Mouse (Mus musculus) hindbrain, embryonic 16.5 days (tissue): ENCODE data around the gene Dio1. TPM values are rescaled to one million over a fixed set of nuclear protein-coding genes. Genes with fewer than 3 reads are reported as not detected.

Experiments used
- ATAC-seq: fragments of 200-750 bp; cut with Nextera tagmentation; 2 replicates; pipeline ENCODE4 v1.8.0; 2017; ENCODE audit warnings: moderate TSS enrichment, moderate library complexity
- H3K27ac ChIP-seq: fragments of 300-500 bp; sonication (generic); 2 replicates; pipeline ENCODE4 v1.5.1; 2014; ENCODE audit warnings: low read depth, mild to moderate bottlenecking, control low read depth, low read length, moderate library complexity
- H3K27me3 ChIP-seq: fragments of 300-500 bp; sonication (generic); replicated peaks from 2 replicates; pipeline ENCODE4 v1.6.1; 2014; ENCODE audit warnings: low read length; ENCODE audit not compliant: control insufficient read depth, insufficient read depth
- H3K36me3 ChIP-seq: fragments of 300-500 bp; sonication (generic); 2 replicates; pipeline ENCODE4 v1.6.1; 2014; ENCODE audit warnings: mild to moderate bottlenecking, low read length, moderate library complexity, mixed read lengths; ENCODE audit not compliant: control insufficient read depth, insufficient read depth
- H3K4me1 ChIP-seq: fragments of 300-500 bp; sonication (generic); 2 replicates; pipeline ENCODE4 v1.6.1; 2014; ENCODE audit warnings: low read depth, low read length; ENCODE audit not compliant: control insufficient read depth, insufficient read depth
- H3K4me2 ChIP-seq: fragments of 300-500 bp; sonication (generic); 2 replicates; pipeline ENCODE4 v1.6.1; 2014; ENCODE audit warnings: mild to moderate bottlenecking, low read length, control low read depth, moderate library complexity
- H3K4me3 ChIP-seq: fragments of 300-500 bp; sonication (generic); 2 replicates; pipeline ENCODE4 v1.5.1; 2014; ENCODE audit warnings: mild to moderate bottlenecking, low read length, control low read depth, moderate library complexity
- H3K9ac ChIP-seq: fragments of 300-500 bp; sonication (generic); 2 replicates; pipeline ENCODE4 v1.6.1; 2014; ENCODE audit warnings: low read depth, mild to moderate bottlenecking, control low read depth, low read length, moderate library complexity
- H3K9me3 ChIP-seq: fragments of 300-500 bp; sonication (generic); 2 replicates; pipeline ENCODE4 v1.6.1; 2014; ENCODE audit warnings: mild to moderate bottlenecking, low read length, moderate library complexity; ENCODE audit not compliant: control insufficient read depth
- WGBS: fragments of 180-500 bp; shearing (Covaris S2); extraction: QIAGEN DNeasy Blood & Tissue Kit; methylation state at CpG from one replicate; pipeline ENCODE4 v1.1.7; 2014; 5-methylcytosine and 5-hydroxymethylcytosine counted together
- polyA plus RNA-seq: library from polyadenylated mRNA; unstranded; fragments of >200 nt; fragmentation: Nextera tagmentation; extraction: Ambion mirVana; gene quantifications from 2 replicates; pipeline ENCODE4 v1.2.1, GENCODE M21; 2015

Dio1 gene
- polyA plus RNA-seq, 1 experiment from 2014 or later: not detected

DNA sequence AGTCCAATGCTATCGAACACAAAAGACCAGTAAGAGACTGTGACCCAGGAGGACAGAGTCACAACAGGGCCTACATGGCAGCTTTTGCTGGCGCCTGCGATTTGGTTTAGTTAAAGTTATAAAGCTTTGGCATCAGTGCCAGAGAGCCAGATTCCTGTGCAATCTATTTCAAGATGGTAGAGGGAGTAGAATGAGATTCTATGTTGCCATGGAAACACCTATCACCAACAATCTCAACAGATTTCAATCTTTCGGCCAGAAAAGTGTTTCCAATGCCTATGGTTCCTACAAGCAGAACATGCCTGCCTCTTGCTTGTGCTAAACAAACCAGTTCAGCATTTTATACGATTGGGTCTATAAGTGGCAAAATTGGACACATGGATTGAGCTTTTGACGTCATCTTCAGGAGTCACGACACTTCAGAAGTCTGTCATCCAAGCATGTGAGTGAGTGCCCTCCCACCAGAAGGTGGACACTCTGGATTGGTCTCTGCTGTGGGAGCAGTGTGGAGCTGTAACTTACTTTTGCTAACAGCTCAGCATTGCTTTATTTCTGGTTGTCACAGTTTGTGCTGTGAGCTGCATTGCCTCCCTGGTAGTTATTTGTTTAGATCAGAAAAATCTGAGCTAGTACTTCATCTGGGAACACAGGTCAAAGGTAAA, 15.2 kb downstream of the Dio1 start:
- 84% methylated on average over 7 of the region's 7 CpGs for WGBS
- Histone ChIP-seq H3K27me3 (no peaks in the 10 kb centered on the region), H3K36me3 (no peaks in the 10 kb centered on the region), H3K9me3 (no peaks in the 10 kb centered on the region), H3K4me3 (no peak overlapping the region), H3K27ac (no peak overlapping the region), H3K9ac (no peak overlapping the region), H3K4me2 (no peak overlapping the region), H3K4me1 (no peaks in the 10 kb centered on the region)
- ATAC-seq: no peak

DNA sequence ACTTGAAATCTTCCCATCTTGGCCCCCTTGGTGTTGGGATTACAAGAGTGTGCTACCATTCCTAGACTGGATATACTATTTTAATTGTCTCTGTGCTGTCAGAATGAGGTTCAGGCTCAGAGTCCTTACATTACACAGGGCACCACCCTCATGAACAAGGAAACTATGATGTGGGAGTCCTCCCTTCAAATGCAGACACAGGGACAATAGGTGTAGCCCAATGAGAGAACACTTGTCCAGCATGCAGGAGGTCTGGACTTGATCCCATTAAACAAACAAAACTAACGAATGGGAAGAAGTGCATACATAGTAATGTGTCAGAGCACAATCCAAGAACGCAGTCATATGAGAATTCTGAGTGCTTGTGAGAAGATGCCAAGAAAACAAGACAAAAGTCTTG, 19.5 kb downstream of the Dio1 start:
- no peak overlapping the region for H3K9ac ChIP-seq
- 0 out of 2 replicates have a peak, but pooled peaks cover 5% of the 10 kb centered on the region for H3K36me3 ChIP-seq
- ATAC-seq: no peak
- H3K4me1 ChIP-seq: no peaks in the 10 kb centered on the region
- no peaks in the 10 kb centered on the region for H3K9me3 ChIP-seq
- no peak overlapping the region for H3K4me3 ChIP-seq
- no peak overlapping the region for H3K4me2 ChIP-seq
- no peaks in the 10 kb centered on the region for H3K27me3 ChIP-seq
- H3K27ac ChIP-seq: no peak overlapping the region
- 91% methylated on average over 2 of the region's 2 CpGs for WGBS

DNA sequence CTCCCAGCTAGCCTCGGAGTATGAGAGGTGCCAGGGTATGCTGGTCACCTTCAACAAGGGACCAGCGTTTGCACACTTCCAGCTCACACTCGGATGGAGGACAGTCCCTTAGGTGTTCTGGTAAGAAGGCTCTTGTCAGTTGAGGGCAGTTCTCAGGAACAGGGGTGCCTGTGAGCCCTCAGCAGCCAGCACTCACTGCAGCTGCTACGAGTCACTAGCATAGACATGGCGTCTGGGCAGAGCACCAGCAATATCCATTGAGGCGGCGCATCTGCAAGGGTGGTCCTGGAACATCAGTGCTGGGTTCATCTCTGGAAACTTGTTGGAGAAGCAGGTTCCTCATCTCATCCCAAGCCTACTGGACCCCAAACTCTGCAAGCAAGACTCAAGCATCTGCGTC, 20.6 kb downstream of the Dio1 start:
- Histone ChIP-seq H3K4me2 (no peak overlapping the region), H3K4me1 (no peaks in the 10 kb centered on the region), H3K27ac (no peak overlapping the region), H3K9me3 (no peaks in the 10 kb centered on the region), H3K27me3 (no peaks in the 10 kb centered on the region), H3K36me3 (0 out of 2 replicates have a peak, but pooled peaks cover 8% of the 10 kb centered on the region), H3K4me3 (no peak overlapping the region), H3K9ac (no peak overlapping the region)
- ATAC-seq: no peak
- 95% methylated on average over 8 of the region's 8 CpGs for WGBS

DNA sequence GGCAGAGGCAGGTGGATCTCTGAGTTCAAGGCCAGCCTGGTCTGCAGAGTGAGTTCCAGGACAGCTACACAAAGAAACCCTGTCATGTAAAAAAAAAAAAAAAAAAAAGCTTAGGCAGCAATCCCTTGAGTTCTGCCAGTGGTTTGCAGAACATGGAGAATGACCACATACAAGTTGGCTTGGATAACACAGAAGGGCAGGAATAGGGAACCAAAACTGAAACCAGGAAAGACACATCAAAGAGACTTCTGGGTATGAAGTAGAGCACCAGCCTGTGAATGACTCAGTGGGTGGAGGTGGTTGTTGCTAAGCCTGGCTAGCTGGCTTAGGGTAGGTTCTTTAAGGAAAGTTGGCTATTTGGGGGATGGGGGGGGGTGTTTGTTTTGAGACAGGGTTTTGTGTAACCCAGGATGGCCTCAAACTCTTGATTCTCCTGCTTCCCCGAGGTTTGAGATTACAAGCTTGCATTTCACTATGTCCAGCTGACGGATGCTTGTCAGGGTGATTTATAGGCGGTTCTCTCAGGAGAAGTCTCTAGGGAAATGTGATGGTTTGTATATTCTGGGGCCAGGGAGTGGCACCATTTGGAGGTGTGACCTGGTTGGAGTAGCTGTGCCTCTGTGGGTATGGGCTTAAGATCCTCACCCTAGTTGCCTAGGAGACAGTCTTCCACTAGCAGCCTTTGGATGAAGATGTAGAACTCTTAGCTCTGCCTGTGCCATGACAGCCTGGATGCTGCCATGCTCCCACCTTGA, 21.3 kb downstream of the Dio1 start:
- H3K9ac ChIP-seq: no peak overlapping the region
- H3K4me2 ChIP-seq: no peak overlapping the region
- no peaks in the 10 kb centered on the region for H3K4me1 ChIP-seq
- no peak for ATAC-seq
- H3K36me3 ChIP-seq: 0 out of 2 replicates have a peak, but pooled peaks cover 8% of the 10 kb centered on the region
- no peaks in the 10 kb centered on the region for H3K9me3 ChIP-seq
- H3K27ac ChIP-seq: no peak overlapping the region
- no peak overlapping the region for H3K4me3 ChIP-seq
- 80% methylated on average over 3 of the region's 3 CpGs for WGBS
- no peaks in the 10 kb centered on the region for H3K27me3 ChIP-seq

- Histone ChIP-seq H3K9me3 (no peaks in the 10 kb centered on the region), H3K9ac (no peak overlapping the region), H3K27ac (no peak overlapping the region), H3K4me1 (no peaks in the 10 kb centered on the region), H3K36me3 (peaks cover 11% of the 10 kb centered on the region; the same call in 1 of the 2 replicates), H3K4me3 (no peak overlapping the region), H3K4me2 (no peak overlapping the region), H3K27me3 (no peaks in the 10 kb centered on the region)
- WGBS: 80% methylated on average over 7 of the region's 7 CpGs
- ATAC-seq: no peak
Observed at GRCm38 (mm10) chr4:107280843-107281475, 26.0 kb downstream of the Dio1 start.

GRCm38 (mm10) chr4:107278188-107278707, 28.7 kb downstream of the Dio1 start:
- Histone ChIP-seq H3K36me3 (peaks cover 11% of the 10 kb centered on the region), H3K4me2 (no peak overlapping the region), H3K9ac (no peak overlapping the region), H3K27me3 (no peaks in the 10 kb centered on the region), H3K4me3 (no peak overlapping the region), H3K4me1 (no peaks in the 10 kb centered on the region), H3K9me3 (no peaks in the 10 kb centered on the region), H3K27ac (no peak overlapping the region)
- 11% methylated on average over 8 of the region's 8 CpGs for WGBS
- peak; percentile 56; the same call in 1 of the 2 replicates for ATAC-seq

DNA sequence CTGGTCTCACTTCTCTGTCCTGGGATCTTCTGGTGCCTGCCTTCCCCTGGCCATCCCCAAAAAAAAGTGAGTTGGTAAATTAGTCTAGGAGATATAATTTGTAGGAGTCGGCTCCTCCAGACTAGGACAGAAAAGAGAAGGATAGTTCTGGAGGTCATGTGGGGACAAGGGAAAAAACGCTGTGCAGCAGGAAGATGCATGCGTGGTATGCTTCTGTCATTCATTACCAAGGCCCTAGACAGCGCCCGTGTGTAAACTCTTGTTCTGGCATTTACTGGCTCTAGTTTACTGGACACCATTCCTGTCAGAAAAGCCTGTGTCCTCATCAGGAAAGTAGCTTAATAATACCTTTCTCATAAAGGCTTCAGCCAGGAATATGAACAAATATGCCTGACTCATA, 32.5 kb downstream of the Dio1 start:
- no peak overlapping the region for H3K4me2 ChIP-seq
- H3K9ac ChIP-seq: no peak overlapping the region
- no peaks in the 10 kb centered on the region for H3K4me1 ChIP-seq
- H3K27ac ChIP-seq: no peak overlapping the region
- no peak overlapping the region for H3K4me3 ChIP-seq
- no peaks in the 10 kb centered on the region for H3K9me3 ChIP-seq
- no peaks in the 10 kb centered on the region; the same call in 1 of the 2 replicates for H3K36me3 ChIP-seq
- WGBS: 89% methylated on average over 5 of the region's 5 CpGs
- ATAC-seq: no peak
- no peaks in the 10 kb centered on the region for H3K27me3 ChIP-seq

GRCm38 (mm10) chr4:107273683-107274082, 33.3 kb downstream of the Dio1 start:
- H3K4me3 ChIP-seq: no peak overlapping the region
- no peak overlapping the region for H3K9ac ChIP-seq
- no peak overlapping the region for H3K4me2 ChIP-seq
- 78% methylated on average over 4 of the region's 4 CpGs for WGBS
- no peaks in the 10 kb centered on the region for H3K27me3 ChIP-seq
- no peak overlapping the region for H3K27ac ChIP-seq
- H3K9me3 ChIP-seq: no peaks in the 10 kb centered on the region
- H3K4me1 ChIP-seq: no peaks in the 10 kb centered on the region
- no peak for ATAC-seq
- no peaks in the 10 kb centered on the region; the same call in 1 of the 2 replicates for H3K36me3 ChIP-seq

DNA sequence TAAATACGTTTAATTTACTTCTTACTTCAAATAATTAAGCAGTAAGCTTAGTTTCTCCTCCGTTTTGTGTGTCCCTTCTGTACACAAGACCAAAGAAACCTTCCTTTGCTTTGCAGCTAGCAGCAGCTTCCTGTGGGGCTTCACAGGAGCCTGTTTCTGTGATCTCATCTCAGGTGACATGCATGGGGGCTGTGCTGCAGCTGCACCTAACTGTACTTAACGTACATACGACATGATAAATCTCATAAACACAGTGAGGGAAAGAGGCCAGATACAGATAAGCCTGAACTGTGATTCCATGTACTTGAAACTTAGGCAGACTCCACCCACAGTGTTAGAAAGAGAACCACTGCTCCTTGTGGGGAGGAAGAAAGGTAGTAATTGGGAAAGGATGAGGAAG, 47.0 kb downstream of the Dio1 start:
- H3K4me2 ChIP-seq: no peak overlapping the region
- H3K4me3 ChIP-seq: no peak overlapping the region
- no peaks in the 10 kb centered on the region for H3K9me3 ChIP-seq
- H3K27me3 ChIP-seq: no peaks in the 10 kb centered on the region
- WGBS: 75% methylated on average over 4 of the region's 4 CpGs
- H3K27ac ChIP-seq: no peak overlapping the region
- ATAC-seq: no peak
- H3K9ac ChIP-seq: no peak overlapping the region
- peaks cover 5% of the 10 kb centered on the region; the same call in 1 of the 2 replicates for H3K36me3 ChIP-seq
- no peaks in the 10 kb centered on the region; the same call in 1 of the 2 replicates for H3K4me1 ChIP-seq
